Mouse (Mus musculus): Measurements from ENCODE around the gene Cks1b. TPM values are rescaled to one million over a fixed set of nuclear protein-coding genes. Genes with fewer than 3 reads are reported as not detected.

Cks1b gene
- polyA plus RNA-seq (2016; fragmentation: Nextera tagmentation; extraction: Ambion mirVana), result 310 and 316 TPM in 2 replicates

DNA sequence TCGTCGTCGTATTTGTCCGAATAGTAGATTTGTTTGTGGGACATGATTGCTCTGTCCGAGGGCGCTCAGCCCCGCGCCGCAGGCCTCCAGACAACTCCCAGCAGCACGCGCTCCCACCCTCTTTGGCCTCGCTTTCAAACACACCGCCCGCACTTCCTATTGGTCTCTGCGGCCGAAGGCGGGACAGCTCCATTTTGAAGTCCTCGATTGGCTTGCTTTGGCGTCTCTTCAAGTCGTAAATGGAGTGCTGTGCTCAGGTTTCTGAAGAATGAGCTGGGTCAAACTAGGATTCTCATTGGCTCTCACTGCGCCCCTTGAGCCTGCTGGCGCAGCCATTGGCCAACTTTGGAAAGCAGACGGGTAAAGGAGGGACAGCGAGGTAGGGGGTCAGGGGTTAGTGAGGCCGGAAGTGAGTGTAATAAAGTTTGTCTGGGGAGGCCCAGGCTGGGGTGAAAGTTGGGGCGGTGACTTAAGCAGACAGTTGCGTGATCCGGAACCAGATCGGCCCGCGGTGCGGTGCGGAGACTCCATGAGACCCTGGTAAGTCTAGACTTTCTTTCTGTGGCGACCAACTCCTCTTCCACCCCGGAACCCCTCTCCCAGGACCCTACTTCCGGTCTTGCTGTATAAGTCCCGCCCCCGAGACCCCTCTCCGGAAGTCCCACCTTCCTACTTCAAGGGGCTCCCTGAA, at the start of gene Cks1b, which contains the start of gene Shc1:
Cks1b (minus strand) TSS at position 214 of the 691 bp plus-strand sequence.
Shc1 (plus strand) TSS at position 274 of the 691 bp plus-strand sequence.
- no peaks in the 10 kb centered on the region for H3K27me3 ChIP-seq (replicated peaks)
- H3K4me2 ChIP-seq, result peak within 1 kb of the TSS; percentile 97
- ATAC-seq, result peak; percentile 89
- H3K9me3 ChIP-seq (replicated peaks), result 0 out of 2 replicates have a peak, but pooled peaks cover 4% of the 10 kb centered on the region
- peak within 1 kb of the TSS; percentile 75 for H3K4me3 ChIP-seq
- WGBS (ENCODE audit: insufficient replicate concordance), result under 1% methylated on average over 39 of the region's 39 CpGs
- H3K36me3 ChIP-seq, result peaks cover 41% of the 10 kb centered on the region
- peaks cover 60% of the 10 kb centered on the region for H3K4me1 ChIP-seq
- peak within 1 kb of the TSS; percentile 78 for H3K9ac ChIP-seq
- H3K27ac ChIP-seq, result peak within 1 kb of the TSS; percentile 94

DNA sequence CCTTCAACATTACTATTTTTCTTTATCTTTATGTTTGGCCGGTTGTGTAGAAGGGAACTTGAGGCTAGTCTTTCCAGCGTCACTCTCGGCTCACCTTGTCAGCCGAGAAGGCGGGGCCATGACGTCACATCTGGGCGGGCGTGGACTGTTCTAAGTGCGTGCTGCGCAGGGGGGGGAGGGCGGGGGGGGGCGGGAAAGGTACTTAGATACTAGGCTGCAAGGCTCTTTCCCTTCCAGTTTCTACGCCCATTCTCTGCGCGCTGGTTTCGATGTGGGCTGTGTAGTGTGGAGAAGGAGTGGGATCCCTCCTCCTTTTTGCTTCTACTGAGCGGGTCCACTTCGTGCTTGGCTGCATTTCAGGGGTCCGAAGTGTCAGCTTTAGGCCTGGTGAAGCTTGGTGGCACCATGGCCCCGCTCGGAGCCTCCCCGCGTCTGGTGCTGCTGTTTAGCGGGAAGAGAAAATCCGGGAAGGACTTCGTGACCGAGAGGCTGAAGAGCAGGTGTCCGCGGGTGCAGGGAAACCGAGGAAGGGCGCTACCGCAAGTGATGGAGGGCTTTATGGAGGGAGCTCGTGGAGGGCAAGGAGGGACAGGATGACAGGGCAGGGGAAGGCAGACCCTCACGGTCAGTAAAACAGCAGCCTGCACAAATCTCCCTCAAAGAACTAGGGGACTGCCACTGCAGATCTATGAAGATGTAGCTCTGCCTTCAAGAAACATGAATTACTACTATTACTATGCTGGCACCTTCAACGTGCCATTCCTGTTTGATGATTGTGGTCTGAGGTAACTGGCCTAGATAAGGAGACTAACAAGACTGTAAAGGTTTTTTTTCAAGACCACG, 41.0 kb upstream of the Cks1b start:
- Histone ChIP-seq H3K27me3 (replicated peaks) (no peaks in the 10 kb centered on the region), H3K9ac (peak overlapping the region; percentile 83), H3K4me2 (peak overlapping the region; percentile 86), H3K27ac (peak overlapping the region; percentile 84), H3K4me3 (peak overlapping the region; percentile 71), H3K9me3 (replicated peaks) (0 out of 2 replicates have a peak, but pooled peaks cover 3% of the 10 kb centered on the region), H3K4me1 (peaks cover 46% of the 10 kb centered on the region), H3K36me3 (peaks cover 19% of the 10 kb centered on the region)
- peak; percentile 85 for ATAC-seq
- under 1% methylated on average over 32 of the region's 36 CpGs for WGBS (ENCODE audit: insufficient replicate concordance)

DNA sequence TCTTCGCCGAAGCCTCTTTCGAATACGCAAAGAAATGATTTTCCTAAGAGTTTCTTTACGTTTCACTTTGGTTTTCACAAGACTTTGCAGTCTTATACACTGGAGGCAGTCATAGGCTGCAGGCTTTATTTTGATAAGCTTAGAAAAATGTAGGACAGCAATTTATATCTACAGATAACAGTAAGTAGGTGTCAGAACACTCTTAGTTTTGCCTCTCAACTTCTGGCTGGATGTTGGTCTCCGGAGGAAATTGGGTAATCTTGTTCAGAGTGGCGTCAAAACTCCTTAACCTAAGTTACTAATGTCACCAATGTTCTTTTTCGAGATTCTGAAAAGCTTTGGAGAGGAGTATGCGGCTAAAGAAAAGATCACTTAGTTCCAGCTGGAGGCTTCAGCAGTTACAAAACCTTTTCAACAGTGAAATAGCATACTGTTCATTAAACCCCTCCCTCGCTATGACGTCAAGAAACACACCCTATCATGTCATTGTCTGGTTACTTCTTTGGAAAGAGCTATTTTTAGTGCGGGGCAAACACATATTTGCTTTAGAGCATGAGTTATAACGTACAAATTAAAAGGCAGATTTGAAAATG, 40.3 kb upstream of the Cks1b start:
- WGBS (ENCODE audit: insufficient replicate concordance), result 45% methylated on average over 13 of the region's 13 CpGs
- Histone ChIP-seq H3K4me2 (peak overlapping the region; percentile 86), H3K36me3 (peaks cover 16% of the 10 kb centered on the region), H3K27ac (peak overlapping the region; percentile 84), H3K4me1 (peaks cover 46% of the 10 kb centered on the region), H3K4me3 (peak overlapping the region; percentile 71), H3K9me3 (replicated peaks) (0 out of 2 replicates have a peak, but pooled peaks cover 3% of the 10 kb centered on the region), H3K9ac (peak overlapping the region; percentile 83; the same call in 1 of the 2 replicates), H3K27me3 (replicated peaks) (no peaks in the 10 kb centered on the region)
- ATAC-seq, result peak; percentile 63

DNA sequence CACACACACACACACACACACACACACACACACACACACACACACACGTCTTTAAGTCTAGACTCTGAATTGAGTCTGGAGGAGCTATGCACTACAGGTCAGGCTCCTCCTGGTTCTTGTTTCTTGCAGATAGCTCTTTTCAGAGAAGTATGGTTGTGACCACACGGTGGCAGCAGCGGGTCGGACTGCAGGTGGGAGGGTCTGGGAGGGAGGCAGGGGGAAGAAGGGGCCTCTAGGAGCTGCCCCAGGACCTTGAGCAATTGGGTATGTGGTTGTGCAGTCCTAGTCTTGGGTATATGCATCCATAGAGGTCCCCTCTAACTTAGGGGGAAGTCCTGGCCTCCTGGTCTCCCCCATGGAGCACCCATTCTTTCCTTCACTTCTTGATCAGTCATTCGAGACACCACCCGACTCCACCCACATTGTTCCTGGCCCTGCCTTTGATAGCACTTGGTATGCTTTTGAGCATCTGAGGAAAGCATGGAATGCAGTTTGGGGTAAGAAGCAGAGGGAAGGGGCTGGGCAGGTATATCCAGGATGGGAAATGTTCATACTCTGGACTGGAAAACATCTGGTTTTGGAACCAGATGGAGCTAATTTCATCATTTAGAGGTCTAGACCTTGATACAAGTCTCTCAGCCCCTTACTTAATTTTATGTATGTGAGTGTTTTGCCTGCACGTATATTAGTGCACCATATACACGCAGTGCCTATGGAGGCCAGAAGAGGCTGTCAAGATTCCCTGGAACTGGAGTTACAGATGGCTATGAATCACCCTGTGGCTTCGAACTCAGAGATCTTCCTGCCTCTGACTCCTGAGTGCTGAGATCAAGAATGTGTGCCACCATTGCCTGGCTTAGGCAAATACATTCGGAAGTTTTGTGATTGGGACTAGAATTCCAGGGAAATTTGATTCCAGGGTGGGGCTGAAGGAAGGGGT, 38.8 kb upstream of the Cks1b start:
- H3K4me3 ChIP-seq, result no peak overlapping the region
- no peaks in the 10 kb centered on the region for H3K27me3 ChIP-seq (replicated peaks)
- 0 out of 2 replicates have a peak, but pooled peaks cover 3% of the 10 kb centered on the region for H3K9me3 ChIP-seq (replicated peaks)
- H3K36me3 ChIP-seq, result peaks cover 10% of the 10 kb centered on the region
- H3K4me2 ChIP-seq, result peak overlapping the region; percentile 46
- WGBS (ENCODE audit: insufficient replicate concordance), result 35% methylated on average over 10 of the region's 10 CpGs
- H3K4me1 ChIP-seq, result peaks cover 46% of the 10 kb centered on the region
- peak overlapping the region; percentile 17; the same call in 1 of the 2 replicates for H3K9ac ChIP-seq
- ATAC-seq, result peak; percentile 41
- 0 out of 2 replicates have a peak overlapping the region, but pooled peaks have one; percentile 84 for H3K27ac ChIP-seq

DNA sequence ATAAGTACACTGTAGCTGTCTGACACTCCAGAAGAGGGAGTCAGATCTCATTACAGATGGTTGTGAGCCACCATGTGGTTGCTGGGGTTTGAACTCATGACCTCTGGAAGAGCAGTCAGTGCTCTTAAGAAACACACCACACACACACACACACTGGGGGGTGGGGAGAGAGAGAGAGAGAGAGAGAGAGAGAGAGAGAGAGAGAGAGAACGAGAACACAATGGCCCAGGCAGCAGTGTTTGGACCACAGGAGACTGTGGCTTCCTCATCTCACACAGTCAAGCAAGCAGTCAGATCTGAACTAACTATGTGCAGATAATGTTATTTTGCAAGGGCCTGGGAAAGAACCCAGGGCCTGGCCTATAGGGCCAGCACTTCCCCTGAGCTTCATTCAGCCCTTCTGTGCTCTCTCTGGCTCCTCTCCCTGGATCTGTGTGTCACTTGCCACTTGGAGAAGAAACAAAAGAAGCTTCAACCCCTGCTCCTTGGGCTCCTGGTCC, 37.7 kb upstream of the Cks1b start:
- 38% methylated on average over 1 of the region's 1 CpGs for WGBS (ENCODE audit: insufficient replicate concordance)
- peaks cover 57% of the 10 kb centered on the region for H3K4me1 ChIP-seq
- H3K27ac ChIP-seq, result no peak overlapping the region
- H3K4me2 ChIP-seq, result no peak overlapping the region
- no peak overlapping the region for H3K9ac ChIP-seq
- H3K9me3 ChIP-seq (replicated peaks), result 0 out of 2 replicates have a peak, but pooled peaks cover 3% of the 10 kb centered on the region
- H3K27me3 ChIP-seq (replicated peaks), result no peaks in the 10 kb centered on the region
- 0 out of 2 replicates have a peak, but pooled peaks cover 4% of the 10 kb centered on the region for H3K36me3 ChIP-seq
- H3K4me3 ChIP-seq, result no peak overlapping the region
- ATAC-seq, result no peak

DNA sequence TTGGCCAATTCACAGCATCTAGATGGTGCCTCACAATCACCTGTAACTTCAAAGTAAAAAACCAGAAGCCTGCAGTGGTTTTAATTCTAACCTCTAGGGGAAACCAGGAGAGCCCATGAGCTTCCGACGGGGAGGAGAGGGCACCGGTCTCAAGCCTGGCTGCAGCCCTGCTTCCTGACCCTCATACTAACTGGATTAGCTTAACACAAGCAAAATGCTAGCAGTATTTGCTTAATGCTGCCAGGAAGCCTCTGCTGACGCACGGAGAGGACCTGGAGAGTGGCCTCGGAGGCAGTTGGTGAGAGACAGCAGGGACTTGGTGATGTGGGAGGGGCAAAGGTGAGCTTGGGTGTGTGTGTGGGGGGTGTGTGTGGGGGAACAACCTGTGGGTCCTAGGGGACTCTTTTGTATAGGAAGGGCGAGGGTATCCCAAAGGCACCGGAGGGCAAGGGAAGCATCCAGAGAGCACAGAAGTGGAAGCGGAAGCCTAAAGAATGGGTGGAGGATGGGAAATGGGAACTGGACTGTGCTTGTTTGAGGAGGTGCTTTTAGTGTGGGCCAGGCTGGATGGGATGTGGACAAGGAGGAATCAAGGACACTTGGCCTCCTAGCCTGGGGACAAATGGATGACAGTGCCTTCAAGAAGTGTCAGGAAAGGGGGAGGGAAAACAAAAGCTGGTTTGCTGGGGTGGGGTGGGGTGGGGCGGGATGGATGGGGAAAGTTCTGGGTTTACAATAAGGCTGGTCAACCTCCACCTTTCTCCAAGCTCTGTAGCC, 36.4 kb upstream of the Cks1b start, which contains the start of gene Pmvk:
Pmvk (plus strand) TSS at position 141 of the 777 bp plus-strand sequence.
- H3K27me3 ChIP-seq (replicated peaks), result no peaks in the 10 kb centered on the region
- H3K9me3 ChIP-seq (replicated peaks), result no peaks in the 10 kb centered on the region
- WGBS (ENCODE audit: insufficient replicate concordance), result 65% methylated on average over 10 of the region's 10 CpGs
- H3K36me3 ChIP-seq, result no peaks in the 10 kb centered on the region
- H3K4me1 ChIP-seq, result peaks cover 57% of the 10 kb centered on the region
- no peak within 1 kb of the TSS for H3K4me3 ChIP-seq
- no peak within 1 kb of the TSS for H3K4me2 ChIP-seq
- ATAC-seq, result no peak
- no peak within 1 kb of the TSS for H3K9ac ChIP-seq
- H3K27ac ChIP-seq, result no peak within 1 kb of the TSS

DNA sequence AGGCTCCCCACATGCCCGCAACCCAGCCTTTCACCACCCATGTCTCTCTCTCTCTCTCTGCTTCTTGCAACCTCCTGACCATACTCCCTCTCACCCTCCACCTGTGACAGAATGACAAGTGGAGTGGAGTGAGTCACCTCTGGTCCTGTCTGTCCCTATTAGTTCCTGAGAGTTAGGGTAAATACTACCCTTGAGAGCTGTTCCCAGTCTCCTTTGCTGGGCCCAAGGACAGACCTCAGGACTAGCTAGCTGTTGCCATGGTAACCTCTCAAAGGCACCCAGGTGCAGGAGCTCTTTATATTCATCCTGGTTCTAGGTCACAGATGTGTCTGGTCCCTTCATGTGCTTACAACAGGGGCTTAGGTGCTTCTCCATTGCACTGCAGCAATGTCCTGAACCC, 33.7 kb upstream of the Cks1b start:
- Histone ChIP-seq H3K9ac (no peak overlapping the region), H3K4me3 (no peak overlapping the region), H3K36me3 (0 out of 2 replicates have a peak, but pooled peaks cover 5% of the 10 kb centered on the region), H3K27ac (no peak overlapping the region), H3K9me3 (replicated peaks) (no peaks in the 10 kb centered on the region), H3K4me1 (peaks cover 54% of the 10 kb centered on the region), H3K4me2 (no peak overlapping the region), H3K27me3 (replicated peaks) (no peaks in the 10 kb centered on the region)
- no peak for ATAC-seq
- 71% methylated on average over 1 of the region's 1 CpGs for WGBS (ENCODE audit: insufficient replicate concordance)

DNA sequence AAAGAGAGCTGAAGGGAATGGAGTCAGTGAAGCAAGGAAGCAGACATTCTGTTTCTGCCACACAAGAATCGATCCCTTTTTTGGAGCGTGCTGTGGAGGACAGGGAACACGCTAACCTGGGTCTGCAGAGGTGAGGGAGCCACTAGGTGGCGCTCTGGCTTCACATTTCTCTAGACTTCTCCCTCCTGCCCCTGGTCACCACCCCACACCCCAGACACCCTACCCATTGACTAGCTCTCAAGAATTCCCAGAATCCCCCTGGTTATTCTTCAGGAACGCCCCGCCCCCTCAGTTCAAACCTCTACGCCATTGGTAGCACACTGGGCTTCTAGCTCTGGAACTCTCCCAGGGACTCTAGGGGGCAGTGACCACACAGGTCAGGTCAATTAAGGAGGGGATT, 31.4 kb upstream of the Cks1b start:
- peak; percentile 67 for ATAC-seq
- Histone ChIP-seq H3K4me3 (0 out of 2 replicates have a peak overlapping the region, but pooled peaks have one; percentile 2), H3K9ac (peak overlapping the region; percentile 46), H3K4me2 (peak overlapping the region; percentile 46), H3K27me3 (replicated peaks) (no peaks in the 10 kb centered on the region), H3K36me3 (peaks cover 22% of the 10 kb centered on the region), H3K4me1 (peaks cover 45% of the 10 kb centered on the region), H3K27ac (peak overlapping the region; percentile 53), H3K9me3 (replicated peaks) (no peaks in the 10 kb centered on the region)
- 14% methylated on average over 7 of the region's 7 CpGs for WGBS (ENCODE audit: insufficient replicate concordance)

DNA sequence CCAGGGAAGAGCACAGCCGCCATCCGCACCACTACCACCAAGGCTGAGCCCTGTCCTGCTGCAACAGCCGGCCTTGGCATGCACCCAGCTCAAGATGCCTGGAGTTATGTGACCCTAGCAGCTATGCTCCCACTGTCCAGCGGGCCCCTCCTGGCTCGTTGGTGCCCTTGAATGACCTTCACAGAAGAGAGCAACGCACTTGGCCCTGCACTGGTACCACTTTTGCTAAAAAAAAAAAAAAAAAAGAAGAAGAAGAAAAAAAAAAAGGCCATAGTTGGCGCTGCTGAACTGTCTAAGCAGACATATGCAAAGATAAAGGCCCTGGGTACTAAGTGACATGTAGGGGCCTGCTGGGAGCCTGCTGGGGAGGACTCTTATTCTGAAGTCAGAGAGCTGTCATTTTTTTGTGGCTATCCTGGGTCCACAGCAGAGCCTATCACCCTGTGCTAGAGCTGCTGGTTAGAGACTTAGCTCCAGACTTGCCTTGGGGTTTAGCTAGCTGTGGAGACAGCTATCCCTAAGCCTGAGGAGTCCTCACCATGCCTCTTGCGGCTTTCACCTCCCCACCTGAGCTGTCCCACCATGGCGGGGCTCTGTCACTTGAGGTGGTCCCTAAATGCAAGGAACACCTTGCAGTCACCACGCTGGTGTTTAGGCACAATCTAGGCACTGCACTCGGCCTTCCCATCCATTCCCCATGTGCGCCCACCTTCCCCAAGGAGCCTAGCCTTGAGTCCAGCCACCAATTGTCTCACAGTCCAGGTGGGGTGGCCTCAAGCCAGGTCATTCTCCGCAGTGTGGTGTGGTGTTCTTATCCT, 30.7 kb upstream of the Cks1b start:
- H3K4me2 ChIP-seq, result peak overlapping the region; percentile 46
- H3K36me3 ChIP-seq, result peaks cover 22% of the 10 kb centered on the region
- ATAC-seq, result peak; percentile 82
- H3K27me3 ChIP-seq (replicated peaks), result no peaks in the 10 kb centered on the region
- H3K4me1 ChIP-seq, result peaks cover 43% of the 10 kb centered on the region
- 30% methylated on average over 13 of the region's 13 CpGs for WGBS (ENCODE audit: insufficient replicate concordance)
- H3K4me3 ChIP-seq, result 0 out of 2 replicates have a peak overlapping the region, but pooled peaks have one; percentile 2
- no peaks in the 10 kb centered on the region for H3K9me3 ChIP-seq (replicated peaks)
- peak overlapping the region; percentile 46 for H3K9ac ChIP-seq
- H3K27ac ChIP-seq, result peak overlapping the region; percentile 53
